Mouse (Mus musculus) left cerebral cortex, adult 18-20 months (tissue): ENCODE results near the gene Cyp4v3. TPM values are rescaled to one million over a fixed set of nuclear protein-coding genes. Genes with fewer than 3 reads are reported as not detected.
A peak's percentile ranks its signal among the peaks of the same experiment; 100 is the strongest.

Source experiments
- DNase-seq, 2 experiments: peaks; one replicate each; pipeline ENCODE4 v3.0.0; 2021 to 2022; ENCODE audit warnings: low spot score in 2 of 2, mixed read lengths in 1 of 2
- total RNA-seq, 2 experiments: library from RNA; stranded (reverse); gene quantifications; 2 replicates each; pipeline ENCODE4 v1.2.3; 2021

Gene Cyp4v3
- total RNA-seq, 2 experiments from 2014 or later, result 5.9 to 6.4 TPM

GRCm38 (mm10) chr8:45321365-45321764, 11.7 kb downstream of the Cyp4v3 start:
- no peak for DNase-seq

DNA sequence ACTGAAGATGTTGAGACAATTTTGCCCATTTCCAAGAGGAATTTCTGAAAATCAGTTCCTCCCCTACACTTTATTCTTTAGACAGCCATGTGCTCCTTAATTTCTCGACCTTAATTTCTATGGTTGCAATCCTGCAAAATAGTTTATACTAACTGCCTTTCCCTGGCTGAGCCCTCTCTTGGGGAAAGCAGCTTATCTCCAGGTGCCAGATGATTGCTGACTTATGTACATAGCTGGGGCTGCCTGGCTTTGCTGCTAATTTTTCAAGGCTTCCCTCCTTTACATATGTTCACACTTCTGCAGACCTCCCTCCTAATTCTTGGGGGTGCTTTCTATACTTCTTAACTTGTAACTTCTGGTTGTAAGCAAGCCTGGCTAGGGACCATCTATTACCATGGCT, 12.1 kb downstream of the Cyp4v3 start:
- DNase-seq, result no peak

- no peak for DNase-seq
These were observed 22.0 kb downstream of the Cyp4v3 start for GRCm38 (mm10) chr8:45310967-45311366.

DNA sequence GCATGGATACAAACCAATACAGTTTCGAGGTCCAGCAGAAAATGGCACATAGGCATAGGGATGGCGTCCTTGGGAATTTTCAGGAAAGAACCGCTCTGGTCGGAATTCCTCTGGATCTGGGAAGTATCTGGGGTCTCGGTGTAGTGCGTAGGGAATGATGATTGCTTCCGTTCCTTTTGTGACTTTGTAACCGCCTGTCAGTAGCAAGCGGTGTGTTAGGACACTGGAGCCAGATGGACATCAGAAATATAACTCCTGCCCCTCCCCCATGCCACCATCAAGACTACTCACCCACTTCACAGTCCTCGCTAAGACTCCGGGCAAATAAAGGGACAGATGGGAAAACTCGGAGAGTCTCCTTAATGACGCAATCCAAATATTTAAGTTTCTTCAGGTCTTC, 24.6 kb downstream of the Cyp4v3 start, which contains the start of gene Gm45753:
TSS of gene Gm45753 (minus strand) at position 101 of the 400 bp plus-strand sequence.
- DNase-seq, result no peak

- DNase-seq, result no peak
These were observed 27.5 kb downstream of the Cyp4v3 start for GRCm38 (mm10) chr8:45305479-45305878.

GRCm38 (mm10) chr8:45304354-45304753, 28.7 kb downstream of the Cyp4v3 start:
- DNase-seq, result no peak

- no peak for DNase-seq
These were observed 30.6 kb downstream of the Cyp4v3 start for GRCm38 (mm10) chr8:45302390-45302789.

DNA sequence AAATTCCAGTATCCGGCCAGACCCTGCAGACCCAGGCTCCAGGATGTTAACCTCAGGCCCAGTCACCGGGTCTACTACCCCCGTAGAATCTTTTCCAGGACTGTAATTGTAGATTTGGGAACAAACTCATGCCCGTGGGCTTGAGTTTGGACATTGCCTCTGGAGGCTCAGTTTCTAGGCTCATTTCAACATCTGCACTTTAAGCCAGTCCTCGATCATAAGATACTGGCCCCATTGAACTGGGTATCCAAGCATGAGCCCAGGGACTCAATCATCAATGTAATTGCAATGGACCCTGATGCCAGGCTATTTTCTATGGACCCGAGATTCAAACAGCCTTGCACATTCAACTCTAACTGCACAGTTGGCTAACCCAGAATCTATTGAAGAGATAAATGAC, 37.7 kb downstream of the Cyp4v3 start:
- no peak for DNase-seq

DNA sequence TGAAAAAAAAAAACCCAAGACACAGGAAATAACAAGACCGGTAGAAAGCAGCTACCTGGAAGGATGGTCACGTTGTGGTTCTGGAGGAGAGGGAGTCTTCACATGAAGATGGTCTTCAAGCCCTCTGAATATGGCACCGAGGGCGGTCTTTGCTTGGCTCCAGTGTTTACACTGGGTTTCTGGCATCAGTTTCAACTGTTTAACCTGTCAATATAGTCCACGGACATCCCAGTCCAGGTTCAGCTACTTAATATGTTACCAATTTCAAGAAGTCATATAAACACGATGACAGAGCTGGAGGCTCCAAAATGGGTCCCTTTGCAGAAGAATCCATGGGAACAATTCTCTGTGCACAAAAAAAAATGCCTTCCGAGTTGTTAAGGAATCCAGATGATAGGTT, 38.3 kb downstream of the Cyp4v3 start, which contains the start of gene Klkb1:
TSS of gene Klkb1 (minus strand) at position 173 of the 400 bp plus-strand sequence.
- no peak for DNase-seq

- DNase-seq, result peak in 1 of 2 experiments; percentile 1
These were observed 41.2 kb downstream of the Cyp4v3 start for GRCm38 (mm10) chr8:45291790-45292189.

- no peak for DNase-seq
These were observed 51.4 kb downstream of the Cyp4v3 start for GRCm38 (mm10) chr8:45281630-45282029.

- no peak for DNase-seq
These were observed 55.6 kb downstream of the Cyp4v3 start for GRCm38 (mm10) chr8:45277453-45277852.

- no peak for DNase-seq
These were observed 58.7 kb downstream of the Cyp4v3 start for GRCm38 (mm10) chr8:45274317-45274716.

DNA sequence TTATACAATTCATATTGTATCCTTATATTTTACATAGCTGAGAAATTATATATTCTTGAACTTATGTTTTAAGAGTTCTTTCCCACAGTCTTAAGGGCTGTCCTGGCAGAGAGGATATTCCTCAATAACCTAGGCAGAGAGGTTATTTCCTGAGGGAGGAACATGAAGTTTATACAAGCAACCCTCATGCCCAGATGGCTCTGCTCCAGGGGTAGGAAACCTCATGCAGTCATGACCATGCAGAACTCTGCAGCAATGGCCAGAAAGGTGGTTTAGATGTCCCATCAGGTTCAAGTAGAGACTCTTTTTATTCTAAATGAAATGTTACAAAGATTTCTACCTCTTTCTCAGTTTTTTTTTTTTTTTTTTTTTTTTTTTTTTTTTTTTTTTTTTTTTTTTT, 64.0 kb downstream of the Cyp4v3 start:
- DNase-seq, result no peak

GRCm38 (mm10) chr8:45268485-45268884, 64.5 kb downstream of the Cyp4v3 start:
- DNase-seq, result no peak

GRCm38 (mm10) chr8:45267611-45268391, 65.2 kb downstream of the Cyp4v3 start:
- DNase-seq, result no peak

- no peak for DNase-seq
These were observed 66.0 kb downstream of the Cyp4v3 start for GRCm38 (mm10) chr8:45266993-45267392.

DNA sequence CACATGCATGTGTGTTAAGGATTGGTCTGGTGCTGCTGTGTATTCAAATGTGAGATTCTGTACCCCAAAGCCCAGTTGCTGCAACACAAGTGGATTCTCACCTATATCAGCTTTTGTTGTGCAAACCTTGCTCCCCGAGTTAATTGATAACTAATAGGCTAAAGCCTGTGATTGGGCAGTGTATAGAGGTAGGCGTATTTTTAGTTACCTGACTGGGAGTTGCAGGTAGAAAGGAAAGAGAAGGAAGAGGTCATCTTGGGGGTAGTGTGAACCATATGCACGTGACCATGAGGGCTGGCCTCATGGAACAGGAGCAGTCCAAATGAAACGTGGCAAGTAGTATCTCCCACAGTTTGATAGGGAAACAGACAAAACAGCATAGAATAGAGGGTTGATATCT, 68.1 kb downstream of the Cyp4v3 start:
- no peak for DNase-seq

DNA sequence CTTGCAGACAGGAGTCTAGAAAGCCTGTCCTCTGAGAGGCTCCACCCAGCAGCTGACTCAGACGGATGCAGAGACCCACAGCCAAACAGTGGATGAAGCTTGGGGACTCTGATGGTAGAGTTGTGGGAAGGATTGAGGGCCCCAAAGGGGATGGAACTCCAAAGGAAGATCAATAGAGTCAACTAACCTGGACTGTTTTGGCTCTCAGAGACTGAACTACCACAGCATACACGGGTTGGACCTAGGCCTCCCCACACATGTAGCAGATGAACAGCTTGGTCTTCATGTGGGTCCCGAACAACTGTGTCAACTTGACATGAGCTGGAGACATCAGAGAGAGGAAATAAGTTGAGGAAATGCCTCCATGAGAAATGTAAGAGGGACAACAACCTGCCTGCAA, 70.2 kb downstream of the Cyp4v3 start:
- no peak for DNase-seq

- DNase-seq, result no peak
These were observed 71.1 kb downstream of the Cyp4v3 start, which contains the start of gene F11 for GRCm38 (mm10) chr8:45261920-45262319. Gene F11 (minus strand): TSS chr8:45262031.

DNA sequence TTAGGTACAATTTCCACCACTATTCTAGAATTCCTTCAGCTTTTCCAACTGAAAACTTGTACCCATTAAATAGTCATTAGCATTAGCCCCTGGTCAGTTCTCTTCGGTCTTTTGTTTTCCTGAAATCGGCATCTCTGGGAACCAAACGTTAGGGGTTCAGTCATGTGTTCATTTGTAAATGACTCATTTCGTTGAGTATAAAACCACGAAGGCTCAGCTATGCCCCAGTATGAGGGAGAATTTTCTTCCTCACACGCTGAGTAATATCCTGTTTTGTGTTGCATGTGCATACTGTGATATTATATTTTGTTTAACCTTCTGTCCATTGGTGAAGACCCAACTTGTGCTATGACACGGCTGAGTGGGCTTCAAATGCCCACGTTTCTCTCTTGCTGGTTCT, 74.6 kb downstream of the Cyp4v3 start:
- DNase-seq, result no peak

DNA sequence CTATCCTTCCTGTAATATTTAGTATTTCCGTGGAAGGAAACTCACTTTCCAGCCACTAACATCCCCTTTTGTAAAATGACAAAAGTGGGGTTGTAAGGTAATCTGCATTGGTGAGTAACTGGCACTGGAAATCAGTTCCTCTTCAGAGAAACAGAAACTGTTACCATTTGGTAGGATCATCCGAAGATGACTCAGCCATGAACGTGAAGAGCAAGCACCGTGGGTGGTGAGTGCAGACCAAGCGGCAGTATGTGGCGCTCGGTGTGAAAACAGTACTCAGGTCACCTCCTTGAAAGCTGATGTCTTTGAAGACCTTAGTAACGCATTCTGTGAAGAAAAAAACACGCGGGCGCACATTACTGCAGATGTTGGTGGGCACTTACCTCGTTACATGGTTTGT, 78.0 kb downstream of the Cyp4v3 start:
- peak in 1 of 2 experiments; percentile 18 for DNase-seq
